Comparison of ENCODE assay signal across 17 mouse cellular contexts in the genomic region with DNA sequence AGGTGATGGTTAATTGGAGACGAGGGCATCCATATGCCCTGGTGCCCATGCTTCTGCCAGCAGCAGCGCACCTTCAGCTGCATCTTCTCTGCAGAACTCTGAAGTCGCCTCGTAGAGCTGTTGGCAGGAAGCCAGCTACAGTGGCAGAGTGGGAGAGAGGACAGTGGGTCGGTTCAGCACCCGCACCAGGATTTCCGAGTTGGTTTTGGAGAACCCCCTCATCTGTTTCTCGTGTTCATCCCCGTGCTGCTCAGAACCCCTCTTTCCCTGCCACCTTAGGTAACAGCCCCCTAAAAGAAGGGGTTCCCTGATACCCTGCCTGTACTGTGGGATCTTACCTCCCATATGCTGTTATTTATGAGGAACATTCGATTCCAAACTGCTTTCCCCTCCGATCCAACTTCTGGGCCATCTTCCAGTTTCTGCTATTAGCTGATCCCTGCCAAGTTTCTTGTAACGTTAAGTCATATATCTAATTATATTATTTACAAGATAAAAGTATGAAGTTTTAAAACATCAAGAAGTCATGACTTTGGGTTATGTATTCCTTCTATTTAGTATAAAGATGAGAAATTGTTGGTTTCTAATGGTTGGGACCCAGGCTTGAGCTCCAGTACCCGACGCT. TPM values are rescaled to one million over a fixed set of nuclear protein-coding genes. Genes with fewer than 3 reads are reported as not detected.
DNase-seq lines count a peak whose midpoint lies in the region; ATAC-seq and TF ChIP-seq lines count a peak whose summit lies in the region.
"Had no signal": no experiment of that assay in that cellular context is flagged by ENCODE, and none has a peak within 500 bp of the region (broad histone marks: within the 10 kb centered on the region; RNA-seq: fewer than 3 reads in every experiment).

No protein-coding gene starts in this region.

- H3K36me3 ChIP-seq in forebrain, embryonic 15.5 days: peaks cover 8% of the 10 kb centered on the region
- no peaks in the 10 kb centered on the region for H3K36me3 ChIP-seq in forebrain, embryonic 11.5 days (ENCODE audit: control insufficient read depth, insufficient read depth, low read length)
- no peaks in the 10 kb centered on the region for H3K36me3 ChIP-seq in limb, embryonic 14.5 days (ENCODE audit: control insufficient read depth, insufficient read depth, low read length)
- H3K36me3 ChIP-seq in limb, embryonic 10.5 days: no peaks in the 10 kb centered on the region
- H3K36me3 ChIP-seq: embryonic facial prominence, embryonic 12.5 days had no signal

- WGBS in forebrain, embryonic 15.5 days: 68% methylated on average over 14 of the region's 14 CpGs
- 93% methylated on average over 14 of the region's 14 CpGs for WGBS in forebrain, embryonic 11.5 days
- WGBS in limb, embryonic 14.5 days: 79% methylated on average over 14 of the region's 14 CpGs
- WGBS in limb, embryonic 10.5 days: 92% methylated on average over 14 of the region's 14 CpGs

- no peak overlapping the region for H3K9ac ChIP-seq in forebrain, embryonic 15.5 days (replicated peaks)
- H3K9ac ChIP-seq in forebrain, embryonic 11.5 days (ENCODE audit: low read length): no peak overlapping the region
- H3K9ac ChIP-seq in limb, embryonic 14.5 days (ENCODE audit: low read depth, low read length, severe bottlenecking): no peak overlapping the region
- H3K9ac ChIP-seq: embryonic facial prominence, embryonic 12.5 days had no signal

- no peak for TF ChIP-seq POLR2A in limb, embryonic 14.5 days (IDR thresholded peaks at IDR 0.05; ENCODE audit: borderline replicate concordance, extremely low read depth, insufficient read depth, insufficient read length)

- 0 out of 2 replicates have a peak, but pooled peaks have one; percentile 13 for ATAC-seq in forebrain, embryonic 15.5 days (replicated peaks)
- no peak for ATAC-seq in forebrain, embryonic 11.5 days (replicated peaks; ENCODE audit: low FRiP score)
- ATAC-seq in limb, embryonic 14.5 days (ENCODE audit: low FRiP score, low read depth): no peak
- ATAC-seq in erythroid progenitor cell, adult 5-6 weeks (replicated peaks; ENCODE audit: low FRiP score, poor library complexity, severe bottlenecking): no peak
- ATAC-seq: inflammation-experienced regulatory T-cells, adult 6 months had no signal

- DNase-seq in forebrain, embryonic 11.5 days (ENCODE audit: low spot score): no peak
- peak; percentile 54 for DNase-seq in limb, embryonic 14.5 days (ENCODE audit: low spot score)
- no peak for DNase-seq in limb, embryonic 10.5 days (ENCODE audit: low spot score)
- peak; percentile 55 for DNase-seq in MN1 (ENCODE audit: low spot score)
- peak; percentile 38 to 49 for DNase-seq in layer of hippocampus, postnatal 14 days (ENCODE audit: low spot score in 2 of 2)
- DNase-seq in embryo, embryonic 10 days (ENCODE audit: low spot score): no peak
- DNase-seq: adrenal gland, adult 2 months; heart, adult 18-20 months; kidney, postnatal 36 days had no signal

- H3K4me3 ChIP-seq in forebrain, embryonic 15.5 days: no peak overlapping the region
- no peak overlapping the region for H3K4me3 ChIP-seq in forebrain, embryonic 11.5 days (ENCODE audit: low read depth, low read length)
- no peak overlapping the region for H3K4me3 ChIP-seq in limb, embryonic 14.5 days (replicated peaks; ENCODE audit: low read length)
- H3K4me3 ChIP-seq in limb, embryonic 10.5 days: no peak overlapping the region
- H3K4me3 ChIP-seq: embryonic facial prominence, embryonic 12.5 days; megakaryocyte, embryonic 14.5 days had no signal

- H3K4me2 ChIP-seq in forebrain, embryonic 15.5 days (replicated peaks): no peak overlapping the region
- no peak overlapping the region for H3K4me2 ChIP-seq in forebrain, embryonic 11.5 days (ENCODE audit: low read depth, low read length, severe bottlenecking)
- no peak overlapping the region for H3K4me2 ChIP-seq in limb, embryonic 14.5 days (replicated peaks; ENCODE audit: low read depth, low read length, severe bottlenecking)
- H3K4me2 ChIP-seq: embryonic facial prominence, embryonic 12.5 days had no signal

- no peaks in the 10 kb centered on the region for H3K27me3 ChIP-seq in forebrain, embryonic 15.5 days
- no peaks in the 10 kb centered on the region for H3K27me3 ChIP-seq in forebrain, embryonic 11.5 days (ENCODE audit: control insufficient read depth, insufficient read depth, low read length)
- no peaks in the 10 kb centered on the region for H3K27me3 ChIP-seq in limb, embryonic 14.5 days (ENCODE audit: control insufficient read depth, insufficient read depth, low read length)
- peaks cover 17% of the 10 kb centered on the region for H3K27me3 ChIP-seq in limb, embryonic 10.5 days (ENCODE audit: low read depth, poor library complexity, severe bottlenecking)
- H3K27me3 ChIP-seq: embryonic facial prominence, embryonic 12.5 days had no signal

- peak overlapping the region; percentile 24 for H3K27ac ChIP-seq in forebrain, embryonic 15.5 days (replicated peaks)
- no peak overlapping the region for H3K27ac ChIP-seq in forebrain, embryonic 11.5 days (ENCODE audit: low read depth, low read length)
- H3K27ac ChIP-seq in limb, embryonic 14.5 days (replicated peaks; ENCODE audit: low read depth, low read length): no peak overlapping the region
- no peak overlapping the region for H3K27ac ChIP-seq in limb, embryonic 10.5 days
- H3K27ac ChIP-seq: embryonic facial prominence, embryonic 12.5 days had no signal

- peaks cover 15% of the 10 kb centered on the region for H3K4me1 ChIP-seq in forebrain, embryonic 15.5 days
- 0 out of 2 replicates have a peak, but pooled peaks cover 2% of the 10 kb centered on the region for H3K4me1 ChIP-seq in forebrain, embryonic 11.5 days (replicated peaks; ENCODE audit: control insufficient read depth, insufficient read depth, low read length)
- peaks cover 5% of the 10 kb centered on the region; the same call in 1 of the 2 replicates for H3K4me1 ChIP-seq in limb, embryonic 14.5 days (ENCODE audit: control insufficient read depth, insufficient read depth, low read length)
- peaks cover 12% of the 10 kb centered on the region for H3K4me1 ChIP-seq in limb, embryonic 10.5 days

- H3K9me3 ChIP-seq in forebrain, embryonic 15.5 days: no peaks in the 10 kb centered on the region
- H3K9me3 ChIP-seq in forebrain, embryonic 11.5 days (ENCODE audit: control insufficient read depth, low read length): no peaks in the 10 kb centered on the region
- H3K9me3 ChIP-seq in limb, embryonic 14.5 days (ENCODE audit: control insufficient read depth, low read length): no peaks in the 10 kb centered on the region
- no peaks in the 10 kb centered on the region for H3K9me3 ChIP-seq in limb, embryonic 10.5 days (replicated peaks)
- H3K9me3 ChIP-seq: embryonic facial prominence, embryonic 12.5 days; megakaryocyte, embryonic 14.5 days had no signal

RNA-seq across cellular contexts. Expression of a gene that starts 38.7 kb away (rescaled TPM):
- polyA plus RNA-seq in forebrain, embryonic 15.5 days (2015; fragmentation: Nextera tagmentation; extraction: Ambion mirVana): not detected in 2 replicates
- not detected in 2 replicates for polyA plus RNA-seq in forebrain, embryonic 11.5 days (2014; fragmentation: Nextera tagmentation; extraction: Ambion mirVana)
- polyA plus RNA-seq in limb, embryonic 14.5 days (2012; rRNA removed): 0.05 TPM in 1 of 2 replicates, not detected in the other
- polyA plus RNA-seq in limb, embryonic 14.5 days (2014; fragmentation: Nextera tagmentation; extraction: Ambion mirVana): not detected in 2 replicates
- not detected in 2 replicates for polyA plus RNA-seq in limb, embryonic 10.5 days (2016; fragmentation: Nextera tagmentation; extraction: Ambion mirVana)
- not detected for total RNA-seq in layer of hippocampus, postnatal 14 days (2021)
- total RNA-seq in erythroid progenitor cell, adult 5-6 weeks (2015; ENCODE audit: low replicate concordance): not detected in 2 replicates
- total RNA-seq in erythroid progenitor cell, adult 5-6 weeks (2017; ENCODE audit: low replicate concordance): not detected in 2 replicates
- total RNA-seq: heart, adult 18-20 months; heart, postnatal 25 days; liver, adult 2 months had no signal
- polyA plus RNA-seq: adrenal gland, adult 2 months; embryonic facial prominence, embryonic 12.5 days; inflammation-experienced regulatory T-cells, adult 6 months; liver, adult 2 months; neural tube, embryonic 11.5 days had no signal

Comparison
In these comparisons a context has a peak if more than half of its experiments do, and no peak if none do; other contexts are left out.
1. DNase-seq: peak in limb, embryonic 14.5 days (single experiment), MN1 (single experiment) and layer of hippocampus, postnatal 14 days (2 of 2); none in forebrain, embryonic 11.5 days (single experiment), limb, embryonic 10.5 days (single experiment) and embryo, embryonic 10 days (single experiment).